Mouse (Mus musculus) limb, embryonic 11.5 days (tissue): ENCODE measurements around the gene Zswim7. TPM values are rescaled to one million over a fixed set of nuclear protein-coding genes. Genes with fewer than 3 reads are reported as not detected.
"Not testable (repeated sequence)": the region's sequence is repeated elsewhere in the genome, so short reads cannot be mapped to it uniquely, and the experiment has no call there.

Source experiments
- ATAC-seq: fragments of 200-750 bp; cut with Nextera tagmentation; 2 replicates; pipeline ENCODE4 v1.8.0; 2017; ENCODE audit warnings: low read depth; ENCODE audit not compliant: insufficient number of reproducible peaks, low FRiP score, low TSS enrichment
- DNase-seq: peaks from one replicate; pipeline ENCODE4 v3.0.0-alpha.2; 2015; ENCODE audit warnings: low spot score
- H3K27ac ChIP-seq: fragments of 300-500 bp; sonication (generic); replicated peaks from 2 replicates; pipeline ENCODE4 v1.5.1; 2014; ENCODE audit warnings: low read depth, mild to moderate bottlenecking, low read length
- H3K27me3 ChIP-seq: fragments of 300-500 bp; sonication (generic); 2 replicates; pipeline ENCODE4 v1.6.1; 2014; ENCODE audit warnings: mild to moderate bottlenecking, low read length, mixed read lengths; ENCODE audit not compliant: control insufficient read depth, insufficient read depth
- H3K36me3 ChIP-seq: fragments of 300-500 bp; sonication (generic); 2 replicates; pipeline ENCODE4 v1.6.1; 2014; ENCODE audit warnings: mild to moderate bottlenecking, low read length, moderate library complexity, mixed read lengths; ENCODE audit not compliant: control insufficient read depth, insufficient read depth
- H3K4me1 ChIP-seq: fragments of 300-500 bp; sonication (generic); 2 replicates; pipeline ENCODE4 v1.6.1; 2014; ENCODE audit warnings: low read length, mixed read lengths; ENCODE audit not compliant: control insufficient read depth, insufficient read depth
- H3K4me2 ChIP-seq: fragments of 300-500 bp; sonication (generic); 2 replicates; pipeline ENCODE4 v1.6.1; 2014; ENCODE audit warnings: low read depth, mild to moderate bottlenecking, moderate library complexity; ENCODE audit not compliant: severe bottlenecking
- H3K4me3 ChIP-seq: fragments of 300-500 bp; sonication (generic); 2 replicates; pipeline ENCODE4 v1.5.1; 2014; ENCODE audit warnings: low read depth, low read length
- H3K9ac ChIP-seq: fragments of 300-500 bp; sonication (generic); 2 replicates; pipeline ENCODE4 v1.6.1; 2014; ENCODE audit warnings: mild to moderate bottlenecking, low read length
- H3K9me3 ChIP-seq: fragments of 300-500 bp; sonication (generic); 2 replicates; pipeline ENCODE4 v1.6.1; 2016; ENCODE audit warnings: low read length; ENCODE audit not compliant: control insufficient read depth
- WGBS: fragments of 180-500 bp; shearing (Covaris S2); extraction: QIAGEN DNeasy Blood & Tissue Kit; methylation state at CpG from one replicate; pipeline ENCODE4 v1.1.7; 2014; 5-methylcytosine and 5-hydroxymethylcytosine counted together
- polyA plus RNA-seq: library from polyadenylated mRNA; unstranded; fragments of >200 nt; fragmentation: Nextera tagmentation; extraction: Ambion mirVana; gene quantifications from 2 replicates; pipeline ENCODE4 v1.2.1, GENCODE M21; 2014

Gene Zswim7
- polyA plus RNA-seq, 1 experiment from 2014 or later: 20.2 TPM

DNA sequence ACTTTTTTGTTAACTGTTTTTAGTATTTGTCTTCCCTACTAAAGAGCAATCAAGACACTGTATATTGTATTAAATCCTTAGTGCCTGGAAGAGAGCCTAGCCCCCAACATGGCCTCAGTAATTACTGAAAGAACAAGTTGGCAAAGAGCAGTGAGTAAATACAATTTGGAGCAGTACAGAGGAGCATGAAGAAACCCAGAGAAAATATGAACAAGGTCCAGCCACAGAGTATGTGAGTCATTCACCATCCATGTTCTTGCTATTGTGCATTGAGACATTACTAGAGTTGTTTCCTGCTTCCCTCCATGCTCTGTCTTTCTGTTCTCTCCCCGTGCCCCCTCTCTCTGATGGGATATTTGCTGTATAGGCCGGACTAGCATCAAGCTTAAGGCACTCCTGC, 12.9 kb upstream of the Zswim7 start:
- H3K9ac ChIP-seq: no peak overlapping the region
- H3K4me3 ChIP-seq: no peak overlapping the region
- H3K36me3 ChIP-seq: no peaks in the 10 kb centered on the region
- no peaks in the 10 kb centered on the region for H3K27me3 ChIP-seq
- 83% methylated on average over 2 of the region's 2 CpGs for WGBS
- no peaks in the 10 kb centered on the region for H3K4me1 ChIP-seq
- DNase-seq (no peak), ATAC-seq (no peak)
- no peaks in the 10 kb centered on the region for H3K9me3 ChIP-seq
- H3K4me2 ChIP-seq: no peak overlapping the region
- no peak overlapping the region for H3K27ac ChIP-seq

- Histone ChIP-seq H3K27ac (no peak overlapping the region), H3K9ac (no peak overlapping the region), H3K9me3 (no peaks in the 10 kb centered on the region), H3K4me3 (no peak overlapping the region), H3K27me3 (no peaks in the 10 kb centered on the region), H3K4me2 (no peak overlapping the region), H3K4me1 (no peaks in the 10 kb centered on the region), H3K36me3 (no peaks in the 10 kb centered on the region)
- ATAC-seq (no peak), DNase-seq (no peak)
- 96% methylated on average over 1 of the region's 1 CpGs for WGBS
Measured at GRCm38 (mm10) chr11:62287700-62288099, 6.5 kb upstream of the Zswim7 start.

DNA sequence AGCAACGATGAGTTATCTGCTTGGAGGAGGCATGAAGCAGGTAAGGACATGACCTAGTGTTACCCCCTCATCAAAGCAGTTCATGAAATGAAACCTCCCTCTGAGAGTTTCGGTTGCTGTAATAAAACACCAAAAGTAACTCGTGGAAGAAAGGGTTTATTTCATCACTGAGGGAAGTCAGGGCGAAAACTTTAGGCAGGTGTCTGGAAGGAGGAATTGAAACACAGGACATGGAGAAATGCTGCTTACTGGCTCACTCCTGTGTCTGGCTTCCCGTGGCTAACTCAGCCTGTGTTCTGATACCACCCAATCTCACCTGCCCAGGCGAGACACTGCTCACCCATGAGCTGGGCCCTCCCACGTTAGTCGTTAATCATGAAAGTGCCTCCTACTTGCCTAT, 3.8 kb upstream of the Zswim7 start:
- Histone ChIP-seq H3K36me3 (no peaks in the 10 kb centered on the region), H3K9ac (no peak overlapping the region), H3K27me3 (no peaks in the 10 kb centered on the region), H3K4me2 (no peak overlapping the region), H3K4me1 (0 out of 2 replicates have a peak, but pooled peaks cover 3% of the 10 kb centered on the region), H3K4me3 (no peak overlapping the region), H3K27ac (no peak overlapping the region), H3K9me3 (no peaks in the 10 kb centered on the region)
- 74% methylated on average over 8 of the region's 8 CpGs for WGBS
- DNase-seq: no peak
- no peak for ATAC-seq

- H3K4me2 ChIP-seq, H3K36me3 ChIP-seq, H3K27ac ChIP-seq, H3K27me3 ChIP-seq, H3K9me3 ChIP-seq, H3K4me3 ChIP-seq, H3K4me1 ChIP-seq, ATAC-seq, DNase-seq, H3K9ac ChIP-seq: not testable (repeated sequence)
- 31% methylated on average over 3 of the region's 3 CpGs for WGBS
Measured at GRCm38 (mm10) chr11:62284020-62284419, 2.8 kb upstream of the Zswim7 start.

DNA sequence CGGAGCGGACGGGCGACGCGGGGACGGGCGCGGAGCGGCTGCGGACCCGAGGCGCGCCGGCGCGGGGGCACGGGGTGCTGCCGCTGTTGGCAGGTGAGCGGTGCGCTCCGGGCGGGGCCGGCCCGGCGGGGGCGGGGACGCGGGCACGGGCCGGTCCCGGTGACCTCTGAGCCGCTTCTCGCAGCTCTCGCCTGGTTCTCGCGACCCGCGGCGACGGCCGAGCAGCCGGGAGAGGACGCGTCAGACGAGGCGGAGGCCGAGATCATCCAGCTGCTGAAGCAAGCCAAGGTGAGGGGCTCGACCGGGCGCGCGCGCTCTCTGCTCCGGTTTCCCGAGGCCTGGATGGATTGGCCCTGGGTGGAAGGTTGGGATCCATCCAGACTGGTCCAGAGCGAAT, 424 bp upstream of the Zswim7 start:
- WGBS: under 1% methylated on average over 40 of the region's 57 CpGs
- Histone ChIP-seq H3K4me2 (peak overlapping the region; percentile 64), H3K9ac (peak overlapping the region; percentile 78), H3K27ac (peak overlapping the region; percentile 70; the same call in 1 of the 2 replicates), H3K4me3 (peak overlapping the region; percentile 77), H3K9me3 (no peaks in the 10 kb centered on the region), H3K36me3 (no peaks in the 10 kb centered on the region), H3K4me1 (0 out of 2 replicates have a peak, but pooled peaks cover 3% of the 10 kb centered on the region), H3K27me3 (no peaks in the 10 kb centered on the region)
- DNase-seq (peak; percentile 76), ATAC-seq (peak; percentile 58; the same call in 1 of the 2 replicates)

GRCm38 (mm10) chr11:62278027-62278426, 3.1 kb downstream of the Zswim7 start:
- no peak overlapping the region for H3K9ac ChIP-seq
- DNase-seq: peak; percentile 87
- WGBS: 18% methylated on average over 5 of the region's 5 CpGs
- H3K4me2 ChIP-seq: no peak overlapping the region
- H3K27me3 ChIP-seq: no peaks in the 10 kb centered on the region
- no peak for ATAC-seq
- H3K36me3 ChIP-seq: no peaks in the 10 kb centered on the region
- no peaks in the 10 kb centered on the region for H3K9me3 ChIP-seq
- H3K27ac ChIP-seq: no peak overlapping the region
- H3K4me1 ChIP-seq: 0 out of 2 replicates have a peak, but pooled peaks cover 3% of the 10 kb centered on the region
- no peak overlapping the region for H3K4me3 ChIP-seq

DNA sequence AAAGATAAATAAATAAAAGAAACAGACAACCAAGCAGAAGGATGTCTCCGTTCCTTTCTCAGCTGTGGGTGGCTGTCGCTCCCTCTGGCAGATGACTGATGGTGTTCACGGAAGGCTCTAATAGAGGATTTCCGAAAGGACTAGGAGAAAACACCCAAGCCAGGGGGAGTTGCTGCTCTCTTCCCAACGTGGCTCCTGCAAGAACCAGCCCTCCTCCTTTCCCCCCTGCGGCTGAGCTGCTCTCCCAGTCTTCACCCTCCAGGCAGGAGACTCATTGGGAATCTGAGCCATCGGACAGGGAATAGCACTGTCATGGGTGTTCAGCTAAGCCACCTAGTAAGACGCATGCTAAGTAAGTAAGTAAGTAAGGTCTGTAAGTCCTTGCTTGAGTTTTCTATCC, 4.1 kb downstream of the Zswim7 start:
- 61% methylated on average over 8 of the region's 8 CpGs for WGBS
- no peak overlapping the region for H3K4me2 ChIP-seq
- no peak for ATAC-seq

DNA sequence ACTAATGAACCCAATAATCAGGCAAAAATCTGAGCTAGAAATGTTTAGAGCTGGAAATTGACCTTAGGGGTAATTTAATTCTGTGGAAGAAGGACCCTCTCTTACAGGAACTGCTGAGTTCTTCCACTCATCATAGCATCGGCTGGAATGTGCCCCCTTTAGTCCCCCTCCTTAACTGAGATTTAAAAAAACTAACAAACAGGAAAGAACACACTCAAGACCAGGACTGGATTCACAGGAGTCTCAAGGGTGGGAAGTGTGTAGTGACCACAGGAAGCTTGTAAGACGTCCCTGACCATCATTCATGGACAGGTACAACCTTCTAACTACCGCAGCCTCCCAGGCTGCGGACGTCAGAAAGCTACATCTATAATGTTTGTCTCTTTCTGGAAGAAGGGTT, 10.3 kb downstream of the Zswim7 start:
- ATAC-seq (no peak), DNase-seq (no peak)
- no peaks in the 10 kb centered on the region for H3K36me3 ChIP-seq
- H3K9me3 ChIP-seq: no peaks in the 10 kb centered on the region
- H3K4me2 ChIP-seq: no peak overlapping the region
- 57% methylated on average over 5 of the region's 5 CpGs for WGBS
- no peaks in the 10 kb centered on the region for H3K4me1 ChIP-seq
- no peak overlapping the region for H3K9ac ChIP-seq
- no peaks in the 10 kb centered on the region for H3K27me3 ChIP-seq
- H3K27ac ChIP-seq: no peak overlapping the region
- no peak overlapping the region for H3K4me3 ChIP-seq

More for the DNA sequence above, 4.1 kb downstream of the Zswim7 start:
- Histone ChIP-seq H3K36me3 (no peaks in the 10 kb centered on the region), H3K4me3 (no peak overlapping the region), H3K4me1 (0 out of 2 replicates have a peak, but pooled peaks cover 2% of the 10 kb centered on the region), H3K27ac (no peak overlapping the region), H3K9ac (no peak overlapping the region), H3K9me3 (no peaks in the 10 kb centered on the region), H3K27me3 (no peaks in the 10 kb centered on the region)
- DNase-seq: no peak

DNA sequence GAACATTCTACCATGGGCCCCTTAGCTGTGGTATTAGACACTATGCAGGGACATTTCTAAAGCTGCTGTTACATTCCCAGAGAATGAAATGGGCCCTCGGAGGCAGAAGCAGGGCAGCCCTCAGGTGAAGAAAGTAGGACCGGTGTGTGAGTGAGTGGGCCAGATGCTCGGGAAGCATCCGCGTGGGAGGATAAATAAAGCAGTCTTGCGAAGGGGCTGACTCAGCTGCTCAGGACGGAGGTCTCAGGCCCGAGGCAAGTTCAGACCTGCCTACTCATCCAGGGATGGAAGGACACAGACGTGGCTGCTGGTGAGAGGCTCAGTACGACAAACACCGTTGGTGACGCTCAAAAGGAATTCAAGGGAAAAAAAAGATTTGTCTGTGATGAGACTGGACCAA, 12.1 kb downstream of the Zswim7 start:
- no peak for DNase-seq
- Histone ChIP-seq H3K36me3 (no peaks in the 10 kb centered on the region), H3K4me2 (no peak overlapping the region), H3K4me1 (no peaks in the 10 kb centered on the region), H3K4me3 (no peak overlapping the region), H3K27ac (no peak overlapping the region), H3K27me3 (no peaks in the 10 kb centered on the region), H3K9me3 (no peaks in the 10 kb centered on the region), H3K9ac (no peak overlapping the region)
- ATAC-seq: no peak
- 71% methylated on average over 12 of the region's 12 CpGs for WGBS
